Mouse (Mus musculus): ENCODE results near the gene Ccn1. TPM values are rescaled to one million over a fixed set of nuclear protein-coding genes. Genes with fewer than 3 reads are reported as not detected.

Gene Ccn1
- 100 to 1,000 TPM in 1 of 2 experiments, 10 to 100 TPM in 1; 45.3 to 211 TPM for total RNA-seq (2021)
- long read RNA-seq, experiment 1, transcript Ccn1-201 (5 exons, 2,019 nt) = major isoform, 16 of 19 reads
- long read RNA-seq, experiment 1, partial matches to known transcripts = 2 of 19 reads
- long read RNA-seq, experiment 1, other reads (novel, unspliced or antisense) = 1 of 19 reads
- long read RNA-seq, experiment 2, transcript Ccn1-201 (5 exons, 2,019 nt) = major isoform, 23 of 27 reads
- long read RNA-seq, experiment 2, partial matches to known transcripts = 2 of 27 reads
- long read RNA-seq, experiment 2, other reads (novel, unspliced or antisense) = 2 of 27 reads

DNA sequence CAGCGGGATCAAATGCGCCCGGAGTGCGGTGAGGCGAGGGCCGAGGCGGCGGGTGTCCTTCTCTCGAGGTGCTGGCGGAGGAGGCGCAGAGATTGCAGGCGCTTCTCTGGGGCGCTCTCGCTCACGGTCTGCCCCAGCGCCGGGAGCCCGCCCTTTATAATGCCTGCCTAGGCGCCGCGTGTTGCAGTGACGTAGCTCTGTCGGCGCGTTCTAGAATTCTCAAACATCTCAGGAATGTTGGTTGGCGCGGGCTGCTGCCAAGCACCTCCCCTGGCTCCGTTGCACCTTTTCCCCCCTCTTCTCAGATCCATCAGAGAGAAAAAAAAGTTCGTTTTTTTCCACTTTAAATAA is at the start of gene Ccn1:
Gene Ccn1, minus strand, starts transcription at position 130 of the 351 bp plus-strand sequence.
- peak; percentile 90 for DNase-seq (ENCODE audit: low spot score)

DNA sequence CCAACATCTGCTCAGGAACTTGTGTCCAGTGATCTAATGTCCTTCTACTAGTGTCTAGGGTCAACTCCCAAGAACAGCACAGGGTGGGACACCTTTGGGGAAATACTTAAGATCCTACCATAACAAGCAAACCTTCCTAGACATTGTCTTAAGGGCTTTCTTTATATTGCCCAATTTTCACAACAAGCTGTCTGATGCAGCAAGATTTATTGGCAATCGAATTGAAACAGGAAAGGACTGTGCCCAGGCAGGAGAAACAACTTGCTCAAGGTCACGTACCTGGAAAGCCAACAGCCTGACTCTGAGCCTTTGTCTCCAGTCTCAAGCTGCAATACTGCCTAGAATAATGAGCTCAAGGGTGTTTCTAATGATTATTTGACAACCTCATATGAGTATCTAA is 43.6 kb upstream of the Ccn1 start:
- no peak for DNase-seq (ENCODE audit: low spot score)

DNA sequence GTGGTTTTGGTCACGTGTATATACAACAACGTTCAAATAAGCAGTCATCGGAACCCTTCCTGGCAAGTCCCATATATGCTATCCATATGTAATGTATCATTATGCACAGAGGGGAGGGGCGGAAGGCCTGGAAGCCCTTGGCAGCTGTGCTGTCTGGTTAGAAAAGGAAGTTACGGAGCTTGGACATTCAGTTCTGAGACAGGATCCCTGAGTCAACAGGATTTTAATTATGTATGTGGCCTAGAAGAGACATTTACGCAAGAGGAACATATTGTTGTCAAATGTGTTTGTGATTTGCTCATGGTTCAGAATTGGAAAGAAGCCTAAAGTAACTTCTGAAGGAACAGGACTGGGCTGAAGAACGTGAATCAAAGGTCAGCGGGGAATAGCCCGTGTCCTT is 42.3 kb upstream of the Ccn1 start:
- DNase-seq (ENCODE audit: low spot score) = peak; percentile 14

DNA sequence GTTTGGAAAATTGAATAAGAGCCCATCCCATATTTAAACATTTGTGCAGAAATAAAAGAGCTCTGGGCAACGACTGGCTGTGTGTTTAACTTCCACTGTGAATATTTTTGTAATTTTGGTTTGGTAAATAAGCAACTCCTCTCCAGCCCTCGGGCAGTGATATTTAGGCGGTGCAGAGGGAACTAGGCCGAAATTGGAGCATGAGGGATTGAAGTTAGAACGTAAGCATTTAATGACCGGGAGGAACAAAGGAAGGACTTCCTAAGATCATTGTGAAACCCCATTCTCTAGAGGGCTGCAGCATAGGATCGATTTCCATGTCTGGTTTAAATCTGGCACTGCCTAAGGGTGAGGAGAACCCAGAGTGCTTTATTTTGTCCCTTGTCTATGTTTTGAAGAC is 41.6 kb upstream of the Ccn1 start:
- no peak for DNase-seq (ENCODE audit: low spot score)

DNA sequence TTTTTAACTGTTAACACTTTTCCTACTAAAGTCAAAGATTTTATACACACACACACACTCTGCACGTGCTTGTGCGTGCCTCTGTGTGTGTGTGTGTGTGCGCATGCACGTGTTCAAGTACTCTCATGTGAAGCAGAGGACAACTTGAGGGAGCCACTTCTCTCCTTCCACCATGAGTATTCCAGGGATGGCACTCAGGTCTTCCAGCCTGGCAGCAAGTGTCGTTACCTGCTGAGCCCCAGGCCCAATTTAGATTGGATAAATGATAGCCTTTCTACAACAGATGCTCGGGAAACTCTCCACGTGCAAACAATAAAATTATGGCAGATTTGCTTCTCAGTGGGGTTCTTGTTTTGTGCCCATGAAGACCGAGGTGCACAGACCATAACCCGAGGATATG is 39.5 kb upstream of the Ccn1 start:
- DNase-seq (ENCODE audit: low spot score) = no peak

DNA sequence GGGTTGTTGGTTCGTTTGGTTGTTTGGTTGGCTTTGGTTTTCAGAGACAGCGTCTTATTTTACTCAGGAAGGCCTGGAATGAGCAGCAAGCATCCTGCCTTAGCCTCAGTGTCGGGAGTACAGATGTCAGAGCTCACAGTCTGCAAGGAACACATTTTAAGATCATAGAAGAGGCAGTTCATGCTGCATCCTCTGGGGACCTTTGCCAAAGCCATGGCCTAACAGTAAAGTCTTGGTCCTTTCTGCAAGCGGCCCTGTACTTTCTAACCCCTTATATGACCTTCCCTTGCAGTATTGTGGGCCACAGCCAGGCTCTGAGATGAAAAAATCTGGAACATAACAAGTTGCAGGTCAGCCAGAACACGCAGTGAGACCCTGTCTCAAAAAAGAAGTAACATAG is 38.1 kb upstream of the Ccn1 start:
- DNase-seq (ENCODE audit: low spot score) = no peak

DNA sequence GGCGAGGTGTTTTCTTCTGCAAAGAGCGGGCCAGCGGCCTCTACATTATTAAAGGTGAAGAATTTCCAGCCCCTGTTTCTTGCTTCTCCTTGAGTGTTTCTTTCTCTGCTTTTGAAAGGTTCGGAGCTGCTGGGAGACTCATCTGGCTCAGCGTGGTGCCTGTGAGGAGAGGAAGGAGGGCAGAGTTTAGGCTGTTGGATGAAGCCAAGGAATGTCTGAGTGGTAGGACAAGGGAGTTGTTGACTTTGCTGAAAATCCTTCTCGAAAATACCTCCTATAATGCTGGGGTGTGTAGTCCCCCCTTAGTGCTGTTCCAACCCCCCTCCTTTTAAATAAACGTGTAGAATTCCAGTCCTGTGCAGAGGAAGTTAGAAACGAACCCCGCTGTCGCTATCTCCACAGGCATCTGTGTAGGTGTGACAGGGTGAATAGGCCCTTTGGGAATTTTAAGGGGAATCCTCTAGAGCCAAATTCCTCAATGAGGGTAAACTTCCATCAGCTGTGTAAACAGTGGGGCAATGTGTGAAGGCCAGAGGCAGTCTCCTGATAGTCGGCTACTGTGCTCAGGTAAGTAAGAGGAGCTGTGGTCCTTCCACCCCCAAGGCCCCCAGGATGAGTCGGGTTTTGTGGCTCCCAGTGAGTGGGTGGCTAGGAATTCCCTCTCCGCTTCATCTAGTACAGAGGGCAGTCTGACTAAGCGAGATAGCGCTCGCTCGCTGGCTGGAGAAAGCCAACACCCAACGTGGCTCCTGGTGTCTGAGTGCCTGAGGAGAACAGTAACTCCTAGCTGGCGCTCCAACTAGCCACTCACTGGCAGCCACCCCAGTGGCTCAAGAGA is 35.0 kb upstream of the Ccn1 start:
- peak; percentile 67 for DNase-seq (ENCODE audit: low spot score)

DNA sequence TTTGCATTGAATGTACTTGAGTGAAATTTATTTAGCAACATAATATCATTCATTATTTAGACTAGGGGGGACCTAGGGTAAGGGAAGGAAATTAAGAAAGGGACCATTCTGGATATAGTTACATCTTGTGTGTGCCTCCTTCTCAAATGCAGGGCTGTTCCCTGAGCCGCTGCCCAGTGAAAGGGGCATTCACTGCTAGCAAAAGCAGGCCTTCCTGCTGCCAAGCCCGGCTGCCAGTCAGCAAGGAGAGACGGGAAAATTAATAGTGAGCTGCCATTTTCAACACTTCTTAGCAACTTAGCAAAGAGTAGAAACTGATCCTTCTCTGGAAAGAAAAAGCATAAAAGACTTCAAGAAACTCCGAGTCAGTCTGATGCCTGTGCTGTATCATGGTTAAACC is 34.4 kb upstream of the Ccn1 start:
- DNase-seq (ENCODE audit: low spot score) = no peak

DNA sequence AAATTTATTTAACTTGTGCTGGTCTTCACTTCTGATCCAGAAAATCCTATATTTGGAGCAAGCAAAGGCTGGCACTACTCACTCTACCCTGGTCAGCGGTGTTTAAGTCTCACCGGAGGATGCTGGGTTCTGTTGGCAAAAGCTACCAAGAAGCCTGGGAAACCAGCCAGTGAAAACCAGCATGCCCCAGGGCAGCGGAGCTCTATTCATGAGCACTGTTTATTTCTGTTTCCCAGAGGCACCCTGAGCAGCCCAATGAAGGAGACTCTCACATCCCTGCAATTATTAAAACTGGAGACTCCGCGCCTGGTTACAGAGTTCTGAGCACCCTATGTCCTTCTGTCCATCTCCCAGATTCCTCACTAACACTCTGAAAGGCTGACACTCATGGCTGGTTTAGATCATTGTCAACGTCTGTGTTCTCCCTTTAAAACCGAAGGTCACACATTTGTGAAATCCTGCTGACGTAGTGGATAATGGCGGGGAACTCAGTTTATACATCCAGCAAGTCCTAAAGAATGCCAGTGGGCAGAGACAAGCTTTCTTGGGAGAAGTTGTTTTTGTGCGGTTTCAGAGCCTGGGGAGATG is 31.7 kb upstream of the Ccn1 start:
- DNase-seq (ENCODE audit: low spot score) = peak; percentile 45

DNA sequence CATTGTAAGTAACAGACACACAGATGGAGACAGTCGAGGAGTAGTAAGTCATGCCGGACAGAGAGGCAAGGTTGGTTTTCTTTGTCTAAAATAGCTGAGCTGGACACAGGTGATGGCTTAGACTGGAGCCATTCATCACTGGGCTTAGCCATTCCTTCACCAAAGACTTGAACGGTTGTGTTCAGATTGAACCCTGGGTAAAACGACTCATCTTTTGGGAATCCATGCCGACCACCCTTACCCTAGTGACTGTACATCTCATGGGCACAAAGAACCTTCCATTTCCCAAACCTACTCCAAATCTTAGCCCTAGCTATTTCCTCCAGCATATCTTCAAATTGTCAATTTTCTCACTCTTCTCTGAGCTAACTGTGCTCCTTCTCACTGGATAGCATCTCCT is 30.9 kb upstream of the Ccn1 start:
- no peak for DNase-seq (ENCODE audit: low spot score)

DNA sequence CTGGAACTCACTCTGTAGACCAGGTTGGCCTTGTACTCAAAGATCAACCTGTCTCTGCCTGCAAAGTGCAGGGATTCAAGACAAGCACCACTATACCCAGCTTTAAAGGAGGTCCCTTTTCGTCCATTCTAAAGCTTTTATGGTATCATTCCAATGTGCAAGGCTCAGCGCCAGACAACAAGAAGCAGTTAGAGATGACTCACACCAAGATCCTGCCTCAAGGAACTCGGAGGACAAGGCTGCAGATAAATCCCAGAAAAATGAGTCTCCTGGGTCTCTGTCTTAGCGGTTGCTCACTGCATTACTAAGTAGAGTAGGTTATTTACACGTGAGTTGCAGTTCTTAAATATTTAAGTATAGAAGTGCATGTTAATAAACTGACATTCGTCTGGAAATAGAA is 26.4 kb upstream of the Ccn1 start:
- DNase-seq (ENCODE audit: low spot score) = no peak

DNA sequence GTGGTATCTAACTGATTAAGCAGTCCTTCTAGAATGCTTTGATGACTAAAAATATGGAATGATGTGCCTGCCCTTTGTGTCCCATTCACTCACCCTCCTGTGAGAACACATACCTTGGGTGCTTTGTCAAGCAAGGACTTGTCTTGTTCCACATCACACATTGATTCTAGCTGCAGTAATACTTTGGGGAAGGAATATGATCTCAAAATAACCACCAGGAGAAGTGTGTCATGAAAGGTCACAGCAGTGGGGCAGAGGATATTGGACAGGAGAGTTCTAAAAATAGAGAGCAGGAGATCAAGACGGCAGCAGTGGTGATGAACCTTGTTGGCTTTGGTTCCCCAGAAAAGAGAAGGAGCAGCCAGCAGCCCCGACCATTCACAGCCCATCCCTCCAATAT is 25.0 kb upstream of the Ccn1 start:
- DNase-seq (ENCODE audit: low spot score) = peak; percentile 40

DNA sequence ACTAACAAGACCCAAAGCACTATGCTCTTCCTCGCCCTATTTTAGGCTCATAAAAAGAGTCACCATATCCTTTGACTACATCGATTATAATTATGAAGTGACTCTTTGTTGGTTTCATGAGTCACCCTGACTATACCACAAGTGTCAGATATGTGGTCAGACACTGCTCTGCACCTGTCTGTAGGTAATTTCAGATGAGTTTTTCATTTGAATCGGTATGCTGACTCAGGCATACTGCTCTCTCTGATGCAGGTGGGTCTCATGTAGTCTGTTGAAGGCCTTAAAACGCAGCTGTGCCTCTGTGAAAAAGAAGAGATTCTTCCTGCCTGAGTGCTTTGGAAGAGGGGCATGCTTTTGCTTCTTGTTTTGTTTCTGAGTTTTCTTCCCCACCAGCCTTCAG is 16.6 kb upstream of the Ccn1 start:
- no peak for DNase-seq (ENCODE audit: low spot score)

DNA sequence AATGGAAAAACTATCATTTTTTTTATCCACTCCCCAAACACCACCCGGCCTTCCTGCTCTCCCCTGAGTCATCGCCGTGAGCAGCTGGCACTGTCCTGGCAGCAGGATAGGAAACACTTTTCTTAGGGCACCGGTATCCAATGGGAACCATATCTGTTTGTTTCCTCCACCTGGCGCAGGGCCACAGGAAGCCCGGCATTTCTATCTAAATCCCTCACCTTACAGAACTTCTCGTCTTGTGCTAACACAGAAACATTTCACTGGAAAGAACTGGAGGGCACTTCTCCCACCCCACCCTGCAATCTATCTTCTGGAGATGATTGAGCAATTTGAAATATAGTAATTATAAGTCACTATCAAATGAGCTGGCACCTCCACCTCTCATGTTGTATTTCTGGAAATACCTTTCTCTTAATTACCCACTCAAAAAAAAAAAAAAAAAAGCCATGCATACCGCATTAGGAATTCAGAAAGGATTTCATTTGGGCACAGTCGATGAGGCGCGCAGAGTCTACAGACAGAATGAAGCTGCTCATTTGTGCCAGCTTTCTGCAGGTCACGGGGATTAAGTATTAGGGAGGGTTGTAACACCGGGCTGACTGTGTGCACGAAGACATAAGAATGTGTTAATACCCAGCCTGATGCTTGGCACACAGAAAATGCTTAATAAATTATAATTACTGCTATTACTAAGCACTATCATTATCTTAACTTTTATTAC is 7.4 kb upstream of the Ccn1 start:
- DNase-seq (ENCODE audit: low spot score) = peak; percentile 40

DNA sequence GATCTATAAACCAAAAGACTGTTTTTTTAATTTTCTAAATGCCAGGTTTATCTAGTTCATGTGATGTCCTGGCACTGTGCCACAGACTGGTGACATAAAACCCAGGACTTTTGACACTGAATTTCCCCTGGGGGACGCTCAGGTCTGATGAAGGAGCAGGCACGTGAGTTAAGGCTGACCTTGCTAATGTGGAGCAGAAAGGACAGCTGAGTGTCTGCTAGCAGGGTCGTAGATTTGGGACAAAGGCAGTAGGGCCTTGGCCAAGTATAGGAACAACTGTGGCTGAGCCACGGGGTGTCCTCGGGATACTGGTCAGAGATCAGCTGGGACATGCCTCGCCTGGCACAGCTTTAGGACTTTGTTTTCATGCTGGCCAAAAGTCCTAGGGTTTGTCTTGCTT is 5.2 kb upstream of the Ccn1 start:
- DNase-seq (ENCODE audit: low spot score) = no peak

DNA sequence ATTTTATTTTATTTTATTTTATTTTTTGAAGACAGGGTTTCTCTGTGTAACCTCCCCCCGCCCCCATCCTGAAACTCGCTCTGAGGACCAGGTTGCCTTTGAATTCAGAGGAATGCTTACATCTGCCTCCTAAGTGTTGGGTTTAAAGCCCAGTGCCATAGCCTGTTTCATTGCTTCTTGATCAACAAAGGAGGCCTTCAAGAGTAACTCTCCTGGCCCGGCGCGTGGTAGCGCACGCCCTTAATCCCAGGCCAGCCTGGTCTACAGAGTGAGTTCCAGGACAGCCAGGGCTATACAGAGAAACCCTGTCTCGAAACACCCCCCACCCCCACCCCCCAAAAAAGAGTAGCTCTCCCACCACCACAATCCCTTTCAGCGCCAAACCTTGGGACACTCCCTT is 4.2 kb upstream of the Ccn1 start:
- DNase-seq (ENCODE audit: low spot score) = no peak

DNA sequence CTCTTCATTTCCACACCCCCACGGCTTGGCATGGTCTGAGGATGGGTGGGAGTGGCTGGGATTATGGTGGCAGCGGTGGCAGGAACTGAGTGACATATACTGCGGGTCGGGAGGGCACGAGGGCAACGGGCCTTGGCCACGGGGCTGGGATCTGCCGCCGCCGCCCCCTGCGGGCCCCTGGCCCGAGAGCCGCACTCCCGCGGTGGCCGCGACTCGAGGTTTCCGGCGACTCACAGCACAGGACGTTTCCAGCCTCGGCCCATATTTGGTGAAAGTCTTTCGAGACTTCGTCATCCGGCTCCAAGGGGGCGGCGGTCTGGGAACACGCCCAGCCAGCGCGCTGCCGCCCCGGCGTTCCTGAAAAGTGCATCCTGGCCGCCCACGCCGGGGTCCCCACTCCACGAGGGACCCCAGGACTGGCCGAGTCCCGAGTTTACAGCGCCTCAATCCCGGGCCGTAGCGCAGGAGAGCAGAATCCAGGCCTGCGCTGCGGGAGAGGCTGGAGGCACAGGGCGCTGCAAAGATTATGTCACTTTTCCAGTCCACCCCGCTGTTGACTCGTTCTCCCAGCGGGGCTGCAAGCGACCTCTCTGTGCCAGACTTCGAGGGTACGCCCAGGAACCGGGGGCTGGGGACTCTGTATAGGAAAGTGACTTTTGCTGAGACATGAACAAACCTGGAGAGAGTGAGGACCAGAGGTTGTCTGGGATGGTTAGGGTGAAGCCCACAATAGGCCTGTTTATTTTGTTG is 3.6 kb upstream of the Ccn1 start:
- peak; percentile 73 for DNase-seq (ENCODE audit: low spot score)

DNA sequence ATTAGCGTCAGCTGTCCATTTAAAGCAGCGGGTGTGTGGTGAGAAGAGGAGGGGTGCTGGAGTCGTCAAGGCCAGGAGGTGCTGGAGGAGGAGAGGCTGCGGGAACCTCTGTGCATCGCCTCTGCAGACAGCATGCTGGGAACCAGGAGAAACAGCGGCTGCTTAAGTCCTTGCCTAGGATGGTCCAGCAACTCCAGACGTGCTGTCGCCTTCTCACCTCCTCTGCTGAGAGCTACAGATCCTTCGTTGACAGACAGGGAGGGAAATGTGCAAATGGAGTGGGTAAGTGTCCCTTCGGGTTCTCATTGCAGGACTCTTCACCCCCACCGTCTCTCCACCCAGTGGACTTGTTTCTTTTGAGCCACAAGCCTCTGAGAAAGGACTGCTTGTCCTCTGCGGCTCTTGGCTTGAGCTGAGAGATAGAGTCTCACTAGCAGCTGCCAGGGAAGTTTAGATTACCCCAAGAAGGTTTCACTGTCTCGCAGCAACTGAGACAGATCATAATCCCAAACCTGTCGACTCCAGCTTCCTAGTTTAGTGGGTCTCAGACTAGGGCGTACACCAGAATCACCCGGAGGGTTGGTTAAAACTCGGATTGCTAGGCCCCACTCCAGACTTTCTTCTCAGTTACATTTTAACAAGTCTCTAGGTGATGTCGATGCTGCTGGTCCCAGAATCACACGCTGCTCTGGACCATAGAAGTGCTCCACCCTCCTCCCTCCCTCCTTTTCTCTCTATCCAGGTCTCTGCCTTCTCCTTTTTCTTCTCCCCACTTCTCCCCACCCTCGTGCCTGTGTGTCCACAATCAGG is 2.7 kb upstream of the Ccn1 start:
- peak; percentile 79 for DNase-seq (ENCODE audit: low spot score)

DNA sequence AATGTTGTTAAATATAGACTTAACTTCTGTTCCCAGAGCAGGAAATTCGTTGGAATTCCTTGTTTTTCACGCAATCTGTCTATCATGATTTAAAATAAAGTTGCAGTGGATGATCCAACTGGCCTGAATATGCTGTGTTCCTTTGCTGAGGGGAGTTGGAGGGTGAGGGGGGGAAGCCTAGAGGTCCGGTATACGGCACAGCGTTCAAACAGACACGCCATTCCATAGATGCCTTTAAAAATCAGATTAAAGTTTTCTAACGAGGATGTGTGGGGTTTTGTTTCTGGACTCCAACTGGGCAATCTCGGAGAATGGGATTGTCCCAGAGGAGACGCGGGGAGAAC is 2.2 kb upstream of the Ccn1 start:
- no peak for DNase-seq (ENCODE audit: low spot score)
